Mouse (Mus musculus): ENCODE measurements around the gene Hivep3. TPM values are rescaled to one million over a fixed set of nuclear protein-coding genes. Genes with fewer than 3 reads are reported as not detected.

The Hivep3 gene
- total and polyA plus RNA-seq, 3 experiments = not detected

DNA sequence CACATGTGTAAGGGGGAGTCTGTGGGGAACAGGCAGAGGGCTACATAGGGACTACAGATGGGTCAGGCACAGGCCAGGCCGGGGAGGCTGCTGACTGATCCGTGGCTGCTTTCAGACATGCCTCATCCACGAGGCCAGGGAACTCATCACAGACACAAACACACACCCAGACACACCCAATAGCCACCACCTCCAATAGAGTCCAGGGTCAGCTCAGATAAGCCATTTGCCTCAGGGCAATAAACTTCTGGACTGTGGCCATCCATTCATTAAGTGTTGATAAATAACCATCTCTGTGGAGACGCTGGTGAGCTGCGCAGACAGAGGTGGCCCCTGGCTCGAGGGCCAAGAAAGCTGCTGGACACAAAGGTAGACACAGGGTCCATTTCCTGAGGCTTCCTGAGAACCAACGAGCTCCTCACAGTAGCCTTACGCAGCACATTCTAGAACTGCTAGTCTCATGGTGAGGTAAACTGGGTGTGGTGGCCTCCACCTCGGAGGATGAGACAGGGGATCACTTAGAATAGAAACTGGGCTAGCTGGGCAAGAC, 436.9 kb downstream of the Hivep3 start:
- H3K27me3 ChIP-seq (ENCODE audit: control insufficient read depth in 1 of 2, insufficient read depth in 2 of 2, low read length in 2 of 2) = no peaks in the 10 kb centered on the region

DNA sequence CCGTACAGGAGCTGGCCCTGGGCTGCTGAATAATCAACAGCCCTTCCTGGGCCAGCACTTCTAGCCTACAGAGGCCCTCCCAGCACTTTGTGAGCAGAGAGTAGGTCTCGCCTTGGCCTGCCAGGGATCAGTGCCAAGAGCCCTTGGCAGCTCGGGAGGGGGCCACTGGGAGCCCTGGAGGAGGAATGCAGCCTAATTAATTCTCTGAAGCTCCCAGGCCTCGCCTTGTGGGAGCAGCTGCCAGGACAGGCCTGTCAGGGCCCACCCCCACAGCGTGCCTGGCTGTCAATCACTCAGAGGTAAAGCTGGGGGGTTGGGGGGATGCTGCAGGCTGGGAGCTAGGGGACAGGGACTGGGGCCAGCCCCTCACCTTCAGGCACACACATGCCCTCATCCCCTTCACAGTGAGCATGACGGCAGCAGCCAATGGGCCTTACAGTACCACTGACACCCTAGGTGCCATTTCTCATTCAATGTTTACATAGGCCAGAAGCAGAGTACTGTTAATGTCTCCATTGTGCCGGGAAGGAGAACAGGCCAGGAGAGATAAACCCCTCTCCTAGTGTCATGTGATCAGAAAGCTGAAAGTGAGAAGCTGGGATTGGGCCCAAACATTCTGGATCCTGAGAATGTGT, 438.6 kb downstream of the Hivep3 start:
- H3K36me3 ChIP-seq (ENCODE audit: control insufficient read depth in 1 of 2, insufficient read depth in 2 of 2, low read length in 2 of 2) = no peaks in the 10 kb centered on the region
- no peak overlapping the region for H3K9ac ChIP-seq (ENCODE audit: control insufficient read depth, low read depth, low read length, poor library complexity, severe bottlenecking)
- no peak overlapping the region for H3K27ac ChIP-seq (ENCODE audit: control insufficient read depth, low read depth, low read length)
- TF ChIP-seq UBTF (IDR thresholded peaks at IDR 0.05; ENCODE audit: borderline replicate concordance, insufficient read depth, low read depth, low read length) = no peak
- no peak for TF ChIP-seq MAX (IDR thresholded peaks at IDR 0.05; ENCODE audit: low read length)
- TF ChIP-seq KAT2A (conservative IDR thresholded peaks at IDR 0.05; ENCODE audit: low read depth, low read length) = no peak
- no peak for TF ChIP-seq USF1 (IDR thresholded peaks at IDR 0.05; ENCODE audit: low read depth, low read length)
- no peak for TF ChIP-seq CHD2 (IDR thresholded peaks at IDR 0.05; ENCODE audit: low read length)
- no peak for TF ChIP-seq MXI1 (IDR thresholded peaks at IDR 0.05; ENCODE audit: low read depth, low read length)
- TF ChIP-seq POLR2A (IDR thresholded peaks at IDR 0.05; ENCODE audit: control insufficient read depth in 1 of 2, insufficient read depth in 1 of 2, low read depth in 1 of 2, low read length in 2 of 2, poor library complexity in 1 of 2) = no peak
- TF ChIP-seq ZNF384 (IDR thresholded peaks at IDR 0.05; ENCODE audit: low read depth, low read length) = no peak
- TF ChIP-seq SMC3 (IDR thresholded peaks at IDR 0.05; ENCODE audit: low read depth, low read length) = no peak
- TF ChIP-seq ELF1 (IDR thresholded peaks at IDR 0.05; ENCODE audit: low read depth, low read length) = no peak
- no peak for TF ChIP-seq ZC3H11A (IDR thresholded peaks at IDR 0.05; ENCODE audit: low read depth, low read length)
- TF ChIP-seq CTCF (IDR thresholded peaks at IDR 0.05 in 2 of 3, conservative IDR thresholded peaks at IDR 0.05 in 1 of 3; ENCODE audit: control insufficient read depth in 1 of 3, insufficient read depth in 1 of 3, low read depth in 2 of 3, low read length in 3 of 3, poor library complexity in 1 of 3, severe bottlenecking in 1 of 3) = no peak
- no peak for TF ChIP-seq GABPA (IDR thresholded peaks at IDR 0.05; ENCODE audit: low read depth, low read length)
- no peak for TF ChIP-seq JUND (IDR thresholded peaks at IDR 0.05; ENCODE audit: low read depth, low read length)
- no peak for TF ChIP-seq SIN3A (IDR thresholded peaks at IDR 0.05; ENCODE audit: low read length)
- no peaks in the 10 kb centered on the region for H3K9me3 ChIP-seq (replicated peaks; ENCODE audit: insufficient read depth, low read length)
- no peak overlapping the region for H3K4me3 ChIP-seq (ENCODE audit: control insufficient read depth in 1 of 2, insufficient read depth in 1 of 2, low read depth in 2 of 2, low read length in 2 of 2)
- no peaks in the 10 kb centered on the region for H3K79me2 ChIP-seq (ENCODE audit: control insufficient read depth, insufficient read depth, low read length, poor library complexity)
- no peaks in the 10 kb centered on the region for H3K4me1 ChIP-seq (ENCODE audit: control insufficient read depth in 1 of 2, insufficient read depth in 2 of 2, low read length in 2 of 2)
- no peak for DNase-seq (ENCODE audit: low read depth, low spot score)
- no peaks in the 10 kb centered on the region for H3K27me3 ChIP-seq (ENCODE audit: control insufficient read depth in 1 of 2, insufficient read depth in 2 of 2, low read length in 2 of 2)

More for the DNA sequence above, 436.9 kb downstream of the Hivep3 start:
- TF ChIP-seq SMC3 (IDR thresholded peaks at IDR 0.05; ENCODE audit: low read depth, low read length) (no peak), ZMIZ1 (IDR thresholded peaks at IDR 0.05; ENCODE audit: low read depth, low read length) (no peak), ETS1 (IDR thresholded peaks at IDR 0.05; ENCODE audit: low read depth, low read length) (no peak), MAX (IDR thresholded peaks at IDR 0.05; ENCODE audit: low read length) (no peak), NRF1 (IDR thresholded peaks at IDR 0.05; ENCODE audit: insufficient read depth, low read depth, low read length, poor library complexity, severe bottlenecking) (no peak), BHLHE40 (IDR thresholded peaks at IDR 0.05; ENCODE audit: borderline replicate concordance, low read depth, low read length) (no peak), POLR2AphosphoS2 (IDR thresholded peaks at IDR 0.05; ENCODE audit: low read length) (no peak), ZKSCAN1 (IDR thresholded peaks at IDR 0.05; ENCODE audit: low read depth, low read length) (no peak), USF2 (IDR thresholded peaks at IDR 0.05; ENCODE audit: borderline replicate concordance in 1 of 2, insufficient read depth in 1 of 2, low read depth in 1 of 2, low read length in 2 of 2) (no peak), POLR2A (IDR thresholded peaks at IDR 0.05; ENCODE audit: control insufficient read depth in 1 of 2, insufficient read depth in 1 of 2, low read depth in 1 of 2, low read length in 2 of 2, poor library complexity in 1 of 2) (no peak), KAT2A (conservative IDR thresholded peaks at IDR 0.05; ENCODE audit: low read depth, low read length) (no peak)
- H3K79me2 ChIP-seq (ENCODE audit: control insufficient read depth, insufficient read depth, low read length, poor library complexity) = no peaks in the 10 kb centered on the region
- no peak overlapping the region for H3K27ac ChIP-seq (ENCODE audit: control insufficient read depth, low read depth, low read length)
- no peaks in the 10 kb centered on the region for H3K4me1 ChIP-seq (ENCODE audit: control insufficient read depth in 1 of 2, insufficient read depth in 2 of 2, low read length in 2 of 2)
- H3K36me3 ChIP-seq (ENCODE audit: control insufficient read depth in 1 of 2, insufficient read depth in 2 of 2, low read length in 2 of 2) = no peaks in the 10 kb centered on the region
- no peak for DNase-seq (ENCODE audit: low read depth, low spot score)
- H3K4me3 ChIP-seq (ENCODE audit: control insufficient read depth in 1 of 2, insufficient read depth in 1 of 2, low read depth in 2 of 2, low read length in 2 of 2) = no peak overlapping the region
- H3K9ac ChIP-seq (ENCODE audit: control insufficient read depth, low read depth, low read length, poor library complexity, severe bottlenecking) = no peak overlapping the region
- no peaks in the 10 kb centered on the region for H3K9me3 ChIP-seq (replicated peaks; ENCODE audit: insufficient read depth, low read length)

All from MEL (cell line).